Mouse (Mus musculus) midbrain, embryonic 14.5 days (tissue): ENCODE data around the gene Zdhhc6. TPM values are rescaled to one million over a fixed set of nuclear protein-coding genes. Genes with fewer than 3 reads are reported as not detected.

ENCODE experiments used
- ATAC-seq: fragments of 200-750 bp; cut with Nextera tagmentation; 2 replicates; pipeline ENCODE4 v1.8.0; 2017; ENCODE audit warnings: moderate number of reproducible peaks, moderate library complexity; ENCODE audit not compliant: low FRiP score, low TSS enrichment
- DNase-seq: peaks from one replicate; pipeline ENCODE4 v3.0.0-alpha.2; 2015
- H3K27ac ChIP-seq: fragments of 300-500 bp; sonication (generic); replicated peaks from 2 replicates; pipeline ENCODE4 v1.5.1; 2014; ENCODE audit warnings: mild to moderate bottlenecking, low read depth, low read length, moderate library complexity
- H3K27me3 ChIP-seq: fragments of 300-500 bp; sonication (generic); 2 replicates; pipeline ENCODE4 v1.6.1; 2014; ENCODE audit warnings: low read length, control low read depth, mixed read lengths; ENCODE audit not compliant: control insufficient read depth, insufficient read depth
- H3K36me3 ChIP-seq: fragments of 300-500 bp; sonication (generic); 2 replicates; pipeline ENCODE4 v1.6.1; 2014; ENCODE audit warnings: low read length, control low read depth; ENCODE audit not compliant: control insufficient read depth, insufficient read depth
- H3K4me1 ChIP-seq: fragments of 300-500 bp; sonication (generic); 2 replicates; pipeline ENCODE4 v1.6.1; 2014; ENCODE audit warnings: mild to moderate bottlenecking, antibody characterized with exemption, low read length, control low read depth; ENCODE audit not compliant: control insufficient read depth, insufficient read depth
- H3K4me2 ChIP-seq: fragments of 300-500 bp; sonication (generic); 2 replicates; pipeline ENCODE4 v1.6.1; 2014; ENCODE audit warnings: mild to moderate bottlenecking, low read length, moderate library complexity
- H3K4me3 ChIP-seq: fragments of 300-500 bp; sonication (generic); replicated peaks from 2 replicates; pipeline ENCODE4 v1.5.1; 2014; ENCODE audit warnings: low read depth, low read length
- H3K9ac ChIP-seq: fragments of 300-500 bp; sonication (generic); replicated peaks from 2 replicates; pipeline ENCODE4 v1.6.1; 2014; ENCODE audit warnings: mild to moderate bottlenecking, low read length, moderate library complexity
- H3K9me3 ChIP-seq: fragments of 300-500 bp; sonication (generic); 2 replicates; pipeline ENCODE4 v1.6.1; 2016; ENCODE audit warnings: low read length, control low read depth, mixed read lengths; ENCODE audit not compliant: control insufficient read depth
- WGBS: fragments of 180-500 bp; shearing (Covaris S2); extraction: QIAGEN DNeasy Blood & Tissue Kit; methylation state at CpG from one replicate; pipeline ENCODE4 v1.1.7; 2014; 5-methylcytosine and 5-hydroxymethylcytosine counted together
- polyA plus RNA-seq: library from polyadenylated mRNA; unstranded; fragments of >200 nt; fragmentation: Nextera tagmentation; extraction: Ambion mirVana; gene quantifications from 2 replicates; pipeline ENCODE4 v1.2.1, GENCODE M21; 2014

The Zdhhc6 gene
- polyA plus RNA-seq, 1 experiment from 2014 or later: 72.4 TPM

GRCm38 (mm10) chr19:55247991-55248520 is 67.8 kb downstream of the Zdhhc6 start:
- Histone ChIP-seq H3K4me2 (no peak overlapping the region), H3K27me3 (no peaks in the 10 kb centered on the region), H3K4me1 (no peaks in the 10 kb centered on the region), H3K9ac (no peak overlapping the region), H3K4me3 (no peak overlapping the region), H3K36me3 (no peaks in the 10 kb centered on the region), H3K27ac (no peak overlapping the region), H3K9me3 (no peaks in the 10 kb centered on the region)
- DNase-seq: no peak
- no peak for ATAC-seq
- 77% methylated on average over 9 of the region's 9 CpGs for WGBS

- 83% methylated on average over 5 of the region's 5 CpGs for WGBS
- Histone ChIP-seq H3K4me1 (no peaks in the 10 kb centered on the region), H3K27ac (no peak overlapping the region), H3K9me3 (no peaks in the 10 kb centered on the region), H3K36me3 (no peaks in the 10 kb centered on the region), H3K9ac (no peak overlapping the region), H3K4me3 (no peak overlapping the region), H3K4me2 (no peak overlapping the region), H3K27me3 (no peaks in the 10 kb centered on the region)
- DNase-seq (no peak), ATAC-seq (no peak)
Observed at GRCm38 (mm10) chr19:55247563-55247962, 68.3 kb downstream of the Zdhhc6 start.

GRCm38 (mm10) chr19:55244791-55245231 is 71.0 kb downstream of the Zdhhc6 start:
- Histone ChIP-seq H3K4me3 (no peak overlapping the region), H3K36me3 (no peaks in the 10 kb centered on the region), H3K4me1 (no peaks in the 10 kb centered on the region), H3K27ac (no peak overlapping the region), H3K9me3 (no peaks in the 10 kb centered on the region), H3K4me2 (no peak overlapping the region), H3K9ac (no peak overlapping the region), H3K27me3 (no peaks in the 10 kb centered on the region)
- WGBS: 23% methylated on average over 7 of the region's 7 CpGs
- ATAC-seq (no peak), DNase-seq (peak; percentile 16)

GRCm38 (mm10) chr19:55241186-55241645 is 74.6 kb downstream of the Zdhhc6 start, which contains the start of gene Gucy2g:
Gucy2g (minus strand) TSS chr19:55241236.
- Histone ChIP-seq H3K9me3 (no peaks in the 10 kb centered on the region), H3K36me3 (no peaks in the 10 kb centered on the region), H3K9ac (no peak within 1 kb of the TSS), H3K4me2 (no peak within 1 kb of the TSS), H3K4me3 (no peak within 1 kb of the TSS), H3K27me3 (no peaks in the 10 kb centered on the region), H3K27ac (no peak within 1 kb of the TSS), H3K4me1 (no peaks in the 10 kb centered on the region)
- WGBS: 75% methylated on average over 6 of the region's 6 CpGs
- DNase-seq: no peak
- no peak for ATAC-seq

GRCm38 (mm10) chr19:55239766-55240426 is 75.9 kb downstream of the Zdhhc6 start:
- Histone ChIP-seq H3K36me3 (no peaks in the 10 kb centered on the region), H3K4me3 (no peak overlapping the region), H3K27ac (no peak overlapping the region), H3K9me3 (no peaks in the 10 kb centered on the region), H3K9ac (no peak overlapping the region), H3K4me1 (no peaks in the 10 kb centered on the region), H3K4me2 (no peak overlapping the region), H3K27me3 (no peaks in the 10 kb centered on the region)
- DNase-seq: no peak
- WGBS: 76% methylated on average over 6 of the region's 6 CpGs
- ATAC-seq: no peak

GRCm38 (mm10) chr19:55236564-55236963 is 79.3 kb downstream of the Zdhhc6 start:
- Histone ChIP-seq H3K4me2 (no peak overlapping the region), H3K36me3 (no peaks in the 10 kb centered on the region), H3K27ac (no peak overlapping the region), H3K4me1 (no peaks in the 10 kb centered on the region), H3K9me3 (no peaks in the 10 kb centered on the region), H3K9ac (no peak overlapping the region), H3K4me3 (no peak overlapping the region), H3K27me3 (no peaks in the 10 kb centered on the region)
- WGBS: 83% methylated on average over 5 of the region's 5 CpGs
- ATAC-seq: no peak
- DNase-seq: no peak

- WGBS: 71% methylated on average over 2 of the region's 2 CpGs
- no peaks in the 10 kb centered on the region for H3K36me3 ChIP-seq
- ATAC-seq (no peak), DNase-seq (no peak)
- no peak overlapping the region for H3K4me3 ChIP-seq
- H3K4me1 ChIP-seq: peaks cover under 1% of the 10 kb centered on the region; the same call in 1 of the 2 replicates
- no peaks in the 10 kb centered on the region for H3K27me3 ChIP-seq
- H3K27ac ChIP-seq: no peak overlapping the region
- no peaks in the 10 kb centered on the region for H3K9me3 ChIP-seq
- no peak overlapping the region for H3K4me2 ChIP-seq
- no peak overlapping the region for H3K9ac ChIP-seq
Observed at GRCm38 (mm10) chr19:55236026-55236425, 79.8 kb downstream of the Zdhhc6 start.

- Histone ChIP-seq H3K36me3 (no peaks in the 10 kb centered on the region), H3K4me2 (no peak overlapping the region), H3K4me3 (no peak overlapping the region), H3K9me3 (no peaks in the 10 kb centered on the region), H3K9ac (no peak overlapping the region), H3K27ac (no peak overlapping the region), H3K27me3 (no peaks in the 10 kb centered on the region), H3K4me1 (peaks cover 7% of the 10 kb centered on the region; the same call in 1 of the 2 replicates)
- ATAC-seq: no peak
- 48% methylated on average over 8 of the region's 8 CpGs for WGBS
- DNase-seq: no peak
Observed at GRCm38 (mm10) chr19:55232136-55232535, 83.7 kb downstream of the Zdhhc6 start.

- no peak overlapping the region for H3K4me3 ChIP-seq
- H3K27ac ChIP-seq: no peak overlapping the region
- no peaks in the 10 kb centered on the region for H3K36me3 ChIP-seq
- H3K4me1 ChIP-seq: peaks cover 7% of the 10 kb centered on the region; the same call in 1 of the 2 replicates
- ATAC-seq: no peak
- no peaks in the 10 kb centered on the region for H3K9me3 ChIP-seq
- DNase-seq: no peak
- H3K4me2 ChIP-seq: no peak overlapping the region
- 86% methylated on average over 10 of the region's 10 CpGs for WGBS
- no peaks in the 10 kb centered on the region for H3K27me3 ChIP-seq
- no peak overlapping the region for H3K9ac ChIP-seq
Observed at GRCm38 (mm10) chr19:55231081-55231480, 84.8 kb downstream of the Zdhhc6 start.
